Mouse (Mus musculus) frontal cortex, postnatal 25 days (tissue): ENCODE measurements at regions not wholly inside any gene's neighbourhood (a gene's known extent, or its start where the extent isn't known, plus 50 kb on each side); places are given as distances from the start of the nearest gene placed in this dataset.

Experiments
- DNase-seq, 2 experiments: peaks; one replicate each; pipeline ENCODE4 v3.0.0; 2022; ENCODE audit warnings: low spot score in 2 of 2

GRCm38 (mm10) chr10:92625781-92626180, 96.4 kb downstream of the Nedd1 start:
- DNase-seq, result no peak

GRCm38 (mm10) chr10:92615684-92616379, 106.4 kb downstream of the Nedd1 start:
- DNase-seq, result no peak

GRCm38 (mm10) chr10:92614341-92614740, 107.9 kb downstream of the Nedd1 start:
- no peak for DNase-seq

- DNase-seq, result no peak
These were observed 111.2 kb downstream of the Nedd1 start for GRCm38 (mm10) chr10:92611060-92611459.

- DNase-seq, result peak in 1 of 2 experiments; percentile 11
These were observed 115.5 kb downstream of the Nedd1 start for GRCm38 (mm10) chr10:92606761-92607160.

- DNase-seq, result no peak
These were observed 116.6 kb downstream of the Nedd1 start for GRCm38 (mm10) chr10:92605646-92606045.

- no peak for DNase-seq
These were observed 122.1 kb downstream of the Nedd1 start for GRCm38 (mm10) chr10:92600116-92600515.

GRCm38 (mm10) chr10:92595496-92596355, 126.5 kb downstream of the Nedd1 start:
- DNase-seq, result no peak

- no peak for DNase-seq
These were observed 128.2 kb downstream of the Nedd1 start for GRCm38 (mm10) chr10:92593947-92594460.

- no peak for DNase-seq
These were observed 143.3 kb downstream of the Nedd1 start for GRCm38 (mm10) chr10:92578872-92579271.

- DNase-seq, result no peak
These were observed 151.7 kb downstream of the Nedd1 start for GRCm38 (mm10) chr10:92570496-92570895.

GRCm38 (mm10) chr10:92557463-92557862, 164.8 kb downstream of the Nedd1 start:
- DNase-seq, result no peak

- DNase-seq, result no peak
These were observed 165.4 kb downstream of the Nedd1 start for GRCm38 (mm10) chr10:92556526-92557422.

GRCm38 (mm10) chr10:92555727-92556525, 166.3 kb downstream of the Nedd1 start:
- DNase-seq, result no peak

- no peak for DNase-seq
These were observed 168.3 kb downstream of the Nedd1 start for GRCm38 (mm10) chr10:92553966-92554365.

GRCm38 (mm10) chr10:92548875-92549586, 173.2 kb downstream of the Nedd1 start:
- DNase-seq, result no peak

GRCm38 (mm10) chr10:92538433-92538832, 183.8 kb downstream of the Nedd1 start:
- no peak for DNase-seq

GRCm38 (mm10) chr10:92516886-92517285, 205.3 kb downstream of the Nedd1 start:
- no peak for DNase-seq

GRCm38 (mm10) chr10:92511769-92512168, 210.5 kb downstream of the Nedd1 start:
- no peak for DNase-seq

- no peak for DNase-seq
These were observed 211.5 kb downstream of the Nedd1 start for GRCm38 (mm10) chr10:92510677-92511076.
